Mouse (Mus musculus) small intestine, adult 2 months (tissue): Measurements from ENCODE around the gene Sept9.

Experiments
- CTCF ChIP-seq: fragments of 200-500 bp; IDR thresholded peaks from 2 replicates; pipeline ENCODE4 v1.5.1; 2012; ENCODE audit warnings: low read depth, mild to moderate bottlenecking, control low read depth, inconsistent platforms, low read length, moderate library complexity, mixed read lengths; ENCODE audit not compliant: insufficient replicate concordance, insufficient read length; ENCODE audit errors: extremely low read depth
- POLR2A ChIP-seq: fragments of 200-500 bp; IDR thresholded peaks from 2 replicates; pipeline ENCODE4 v1.6.1; 2012; ENCODE audit warnings: low read depth, mild to moderate bottlenecking, control low read depth, inconsistent platforms, low read length, moderate library complexity

DNA sequence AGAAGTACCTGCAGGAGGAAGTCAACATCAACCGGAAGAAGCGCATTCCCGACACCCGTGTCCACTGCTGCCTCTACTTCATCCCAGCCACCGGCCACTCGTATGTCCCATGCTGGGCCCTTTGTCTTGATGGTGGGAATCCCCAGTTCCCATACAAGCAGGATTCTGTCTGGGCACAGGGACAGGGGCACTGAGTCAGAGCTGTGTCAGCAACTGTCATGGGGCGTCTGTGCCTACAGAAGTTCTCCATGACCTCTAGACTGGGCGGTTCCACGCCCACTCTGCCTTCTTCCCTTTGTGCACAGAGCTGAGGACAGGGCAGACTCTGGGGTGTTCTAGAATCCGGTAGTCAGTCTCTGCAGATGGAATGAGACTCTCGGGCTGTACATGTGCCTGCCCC, 153.7 kb downstream of the Sept9 start:
- TF ChIP-seq CTCF (no peak), POLR2A (no peak)
